Mouse (Mus musculus) heart, postnatal 4 days (tissue): ENCODE measurements around the gene Vmn1r7. TPM values are rescaled to one million over a fixed set of nuclear protein-coding genes. Genes with fewer than 3 reads are reported as not detected.
"Not testable (repeated sequence)": the region's sequence is repeated elsewhere in the genome, so short reads cannot be mapped to it uniquely, and the experiment has no call there.

Experiments used
- DNase-seq: peaks from one replicate; pipeline ENCODE4 v3.0.0; 2021
- total RNA-seq, 2 experiments: library from RNA; stranded (reverse); gene quantifications; 2 replicates each; pipeline ENCODE4 v1.2.3; 2021

The Vmn1r7 gene
- not detected for total RNA-seq

- DNase-seq, result not testable (repeated sequence)
Observed at GRCm38 (mm10) chr6:57025224-57025623, at the start of gene Vmn1r7. TSS of gene Vmn1r7 (minus strand) at chr6:57025324.

- no peak for DNase-seq
Observed at GRCm38 (mm10) chr6:57066487-57066886, 41.4 kb upstream of the Vmn1r7 start, which contains the start of gene Vmn1r9. TSS of gene Vmn1r9 (plus strand) at chr6:57066787.

DNA sequence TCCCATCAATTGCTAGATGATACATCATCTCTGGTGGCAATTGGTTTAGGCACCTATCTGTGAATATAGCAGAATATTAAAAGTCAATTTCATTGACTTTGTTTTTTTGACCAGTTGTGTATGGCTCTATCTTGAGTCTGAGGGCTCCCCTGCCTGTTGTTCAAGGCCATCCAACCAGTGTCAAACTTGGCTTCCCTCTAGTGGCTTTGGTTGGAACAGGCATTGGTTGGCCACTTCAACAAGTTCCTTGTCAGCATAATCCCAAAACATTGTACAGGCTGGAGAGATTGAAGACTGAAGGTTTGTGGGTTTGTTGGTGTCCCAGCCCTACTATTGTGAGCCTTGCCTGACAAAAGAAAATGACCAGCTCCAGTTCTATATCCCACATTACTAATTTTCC, 38.6 kb upstream of the Vmn1r7 start:
- DNase-seq, result peak; percentile 18

- no peak for DNase-seq
Observed at GRCm38 (mm10) chr6:57034674-57035073, 9.6 kb upstream of the Vmn1r7 start.

GRCm38 (mm10) chr6:57031984-57032383, 6.9 kb upstream of the Vmn1r7 start, which contains the start of gene Vmn1r8:
TSS of gene Vmn1r8 (plus strand) at chr6:57032284.
- no peak for DNase-seq

- no peak for DNase-seq
Observed at GRCm38 (mm10) chr6:56996943-56997342, 28.2 kb downstream of the Vmn1r7 start, which contains the start of gene Vmn1r6. TSS of gene Vmn1r6 (plus strand) at chr6:56997243.

Other genes with a start within 250 kb of the Vmn1r7 start
- 10 to 100 TPM; 43.7 to 44.9 TPM for gene Kbtbd2, start 227.5 kb downstream of the Vmn1r7 start, total RNA-seq
- 100 to 1,000 TPM; 130 to 135 TPM for gene Fkbp9, start 193.3 kb downstream of the Vmn1r7 start, total RNA-seq
- 10 to 100 TPM; 44.1 to 46.9 TPM for gene Nt5c3, start 101.4 kb downstream of the Vmn1r7 start, total RNA-seq
- gene Vmn1r4, start 101.3 kb downstream of the Vmn1r7 start, total RNA-seq, result under 1 TPM in 1 of 2 experiments, not detected in 1; 0.12 TPM
- gene Vmn1r5, start 55.1 kb downstream of the Vmn1r7 start, total RNA-seq, result not detected
- not detected for gene Vmn1r6, start 28.1 kb downstream of the Vmn1r7 start, total RNA-seq
- not detected for gene Vmn1r8, start 7.0 kb upstream of the Vmn1r7 start, total RNA-seq
- gene Vmn1r9, start 41.5 kb upstream of the Vmn1r7 start, total RNA-seq, result not detected
- not detected for gene Vmn1r10, start 84.1 kb upstream of the Vmn1r7 start, total RNA-seq
- not detected for gene Vmn1r11, start 108.1 kb upstream of the Vmn1r7 start, total RNA-seq
- gene Vmn1r12, start 131.6 kb upstream of the Vmn1r7 start, total RNA-seq, result not detected
- not detected for gene Vmn1r13, start 178.0 kb upstream of the Vmn1r7 start, total RNA-seq
- not detected for gene Vmn1r14, start 206.4 kb upstream of the Vmn1r7 start, total RNA-seq
- not detected for gene Vmn1r15, start 232.6 kb upstream of the Vmn1r7 start, total RNA-seq